Mouse (Mus musculus): ENCODE results near the gene Col6a3. TPM values are rescaled to one million over a fixed set of nuclear protein-coding genes. Genes with fewer than 3 reads are reported as not detected.
A peak's percentile ranks its signal among the peaks of the same experiment; 100 is the strongest.

The Col6a3 gene
- 3.4 and 4.7 TPM in 2 replicates for polyA plus RNA-seq (2015; fragmentation: Nextera tagmentation; extraction: Ambion mirVana)

DNA sequence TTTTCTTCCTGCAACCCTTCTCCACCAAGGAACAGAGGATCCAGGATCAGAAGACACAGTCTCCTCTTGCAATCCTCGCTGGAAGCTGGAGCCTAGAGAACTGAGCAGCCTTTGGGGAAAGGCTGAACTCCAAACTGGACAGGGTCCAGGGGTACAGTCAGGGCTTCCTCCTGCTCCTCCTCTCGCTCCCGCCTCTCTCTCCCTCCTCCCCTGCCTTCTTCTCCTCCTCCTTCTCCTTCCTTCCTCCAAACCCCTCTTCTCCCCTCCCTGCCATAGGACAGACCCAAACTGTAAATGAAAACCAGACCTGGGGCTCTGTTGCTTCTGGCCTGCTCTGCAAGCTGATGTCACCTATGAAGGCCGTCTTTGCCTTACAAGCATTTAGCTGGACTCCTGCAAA, at the start of gene Col6a3:
Gene Col6a3 (minus strand): TSS at position 136 of the 400 bp plus-strand sequence.
- H3K4me1 ChIP-seq (replicated peaks): no peaks in the 10 kb centered on the region
- no peak for ATAC-seq
- H3K4me3 ChIP-seq (replicated peaks): no peak within 1 kb of the TSS
- no peak within 1 kb of the TSS for H3K27ac ChIP-seq
- no peaks in the 10 kb centered on the region for H3K9me3 ChIP-seq
- H3K4me2 ChIP-seq (replicated peaks): no peak within 1 kb of the TSS
- 67% methylated on average over 4 of the region's 4 CpGs for WGBS
- no peak within 1 kb of the TSS for H3K9ac ChIP-seq (replicated peaks)
- H3K27me3 ChIP-seq: no peaks in the 10 kb centered on the region
- H3K36me3 ChIP-seq: no peaks in the 10 kb centered on the region

DNA sequence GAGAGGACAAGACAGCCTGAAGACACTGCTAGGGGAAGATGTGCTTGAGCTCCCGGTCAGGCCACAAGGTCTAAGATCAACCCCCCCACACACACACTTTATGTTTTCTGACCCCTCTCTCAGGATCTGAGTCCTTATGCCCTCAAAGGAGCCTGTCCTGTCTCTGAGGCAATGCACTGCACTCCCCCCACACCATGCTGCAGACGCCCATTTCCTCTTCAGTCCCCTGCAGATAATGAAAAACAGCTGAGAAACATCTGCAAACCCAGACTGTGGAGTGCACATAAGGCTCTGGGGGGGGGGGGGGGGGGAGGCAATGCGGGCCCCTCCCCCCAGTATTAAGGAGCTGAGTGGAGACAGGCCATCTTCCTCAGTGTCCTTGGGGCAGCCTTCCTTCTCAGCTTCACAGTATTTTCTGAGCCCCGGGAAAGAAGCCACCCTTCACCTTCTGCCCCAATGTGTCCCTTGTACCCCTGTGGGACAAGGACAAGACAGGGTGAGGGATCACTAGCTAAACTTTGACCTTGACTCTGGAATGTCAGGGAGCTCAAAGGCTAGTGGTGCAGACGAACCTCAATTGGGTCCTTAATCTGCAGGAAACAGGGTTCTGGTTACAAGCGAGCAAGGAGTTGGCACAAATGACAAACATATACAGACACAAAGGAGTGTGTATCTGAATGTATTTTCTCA, 42.1 kb upstream of the Col6a3 start:
- no peak for ATAC-seq
- Histone ChIP-seq H3K27me3 (no peaks in the 10 kb centered on the region), H3K9ac (replicated peaks) (no peak overlapping the region), H3K4me2 (replicated peaks) (no peak overlapping the region), H3K36me3 (no peaks in the 10 kb centered on the region), H3K9me3 (0 out of 2 replicates have a peak, but pooled peaks cover 3% of the 10 kb centered on the region), H3K27ac (no peak overlapping the region), H3K4me1 (replicated peaks) (no peaks in the 10 kb centered on the region), H3K4me3 (replicated peaks) (no peak overlapping the region)
- WGBS: 84% methylated on average over 6 of the region's 6 CpGs

GRCm38 (mm10) chr1:90876486-90877270, 32.9 kb upstream of the Col6a3 start:
- 62% methylated on average over 5 of the region's 5 CpGs for WGBS
- H3K9ac ChIP-seq (replicated peaks): no peak overlapping the region
- H3K4me1 ChIP-seq (replicated peaks): no peaks in the 10 kb centered on the region
- no peaks in the 10 kb centered on the region for H3K36me3 ChIP-seq
- no peak overlapping the region for H3K4me2 ChIP-seq (replicated peaks)
- no peaks in the 10 kb centered on the region for H3K9me3 ChIP-seq
- no peak overlapping the region for H3K4me3 ChIP-seq (replicated peaks)
- no peaks in the 10 kb centered on the region for H3K27me3 ChIP-seq
- ATAC-seq: no peak
- no peak overlapping the region for H3K27ac ChIP-seq

DNA sequence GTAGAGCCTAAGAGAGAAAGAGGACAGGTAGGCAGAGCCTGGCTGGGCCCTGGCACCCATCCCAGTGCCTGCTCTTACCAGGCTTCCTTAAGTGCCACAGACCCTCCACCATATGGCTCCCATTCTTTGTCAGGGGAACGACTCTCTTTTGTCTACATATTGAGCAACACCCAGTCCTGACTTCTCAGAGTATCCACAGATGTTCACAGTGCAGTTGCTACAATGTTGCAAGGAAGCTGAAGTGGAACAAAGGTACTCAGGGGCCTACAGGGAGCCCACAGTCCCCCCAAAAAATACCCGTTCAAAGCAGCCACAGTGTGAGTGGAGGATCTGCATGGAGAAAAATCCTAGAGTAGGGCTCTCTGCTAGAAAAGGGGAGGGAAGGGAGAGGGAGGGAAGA, 32.2 kb upstream of the Col6a3 start:
- H3K4me3 ChIP-seq (replicated peaks): no peak overlapping the region
- H3K27me3 ChIP-seq: no peaks in the 10 kb centered on the region
- ATAC-seq: no peak
- WGBS: 53% methylated on average over 2 of the region's 2 CpGs
- H3K9me3 ChIP-seq: no peaks in the 10 kb centered on the region
- H3K9ac ChIP-seq (replicated peaks): no peak overlapping the region
- H3K27ac ChIP-seq: no peak overlapping the region
- H3K4me1 ChIP-seq (replicated peaks): no peaks in the 10 kb centered on the region
- no peak overlapping the region for H3K4me2 ChIP-seq (replicated peaks)
- no peaks in the 10 kb centered on the region for H3K36me3 ChIP-seq

GRCm38 (mm10) chr1:90875371-90875770, 31.6 kb upstream of the Col6a3 start:
- H3K9ac ChIP-seq (replicated peaks): no peak overlapping the region
- no peak overlapping the region for H3K4me3 ChIP-seq (replicated peaks)
- no peaks in the 10 kb centered on the region for H3K4me1 ChIP-seq (replicated peaks)
- H3K27ac ChIP-seq: no peak overlapping the region
- H3K36me3 ChIP-seq: no peaks in the 10 kb centered on the region
- H3K9me3 ChIP-seq: no peaks in the 10 kb centered on the region
- no peak overlapping the region for H3K4me2 ChIP-seq (replicated peaks)
- no peaks in the 10 kb centered on the region for H3K27me3 ChIP-seq
- ATAC-seq: no peak
- 88% methylated on average over 8 of the region's 8 CpGs for WGBS

GRCm38 (mm10) chr1:90870581-90870980, 26.8 kb upstream of the Col6a3 start:
- no peak for ATAC-seq
- no peak overlapping the region for H3K9ac ChIP-seq (replicated peaks)
- no peak overlapping the region for H3K27ac ChIP-seq
- H3K36me3 ChIP-seq: no peaks in the 10 kb centered on the region
- H3K9me3 ChIP-seq: no peaks in the 10 kb centered on the region
- 83% methylated on average over 2 of the region's 2 CpGs for WGBS
- H3K4me3 ChIP-seq (replicated peaks): no peak overlapping the region
- H3K4me2 ChIP-seq (replicated peaks): no peak overlapping the region
- no peaks in the 10 kb centered on the region for H3K4me1 ChIP-seq (replicated peaks)
- H3K27me3 ChIP-seq: no peaks in the 10 kb centered on the region

- H3K36me3 ChIP-seq: no peaks in the 10 kb centered on the region
- no peak for ATAC-seq
- no peak overlapping the region for H3K4me3 ChIP-seq (replicated peaks)
- H3K27ac ChIP-seq: no peak overlapping the region
- H3K27me3 ChIP-seq: no peaks in the 10 kb centered on the region
- H3K9ac ChIP-seq (replicated peaks): no peak overlapping the region
- peaks cover 5% of the 10 kb centered on the region; the same call in 1 of the 2 replicates for H3K9me3 ChIP-seq
- 79% methylated on average over 7 of the region's 7 CpGs for WGBS
- no peaks in the 10 kb centered on the region for H3K4me1 ChIP-seq (replicated peaks)
- H3K4me2 ChIP-seq (replicated peaks): no peak overlapping the region
Observed at GRCm38 (mm10) chr1:90866734-90867133, 23.0 kb upstream of the Col6a3 start.

GRCm38 (mm10) chr1:90855880-90856279, 12.1 kb upstream of the Col6a3 start:
- H3K36me3 ChIP-seq: no peaks in the 10 kb centered on the region
- whole genome bisulfite sequencing: 63% methylated on average over 5 of the region's 5 CpGs
- no peak overlapping the region for H3K27ac ChIP-seq
- no peak overlapping the region for H3K9ac ChIP-seq (replicated peaks)
- no peak overlapping the region for H3K4me2 ChIP-seq (replicated peaks)
- H3K4me3 ChIP-seq (replicated peaks): no peak overlapping the region
- no peak for ATAC-seq
- H3K27me3 ChIP-seq: no peaks in the 10 kb centered on the region
- H3K9me3 ChIP-seq: no peaks in the 10 kb centered on the region
- no peaks in the 10 kb centered on the region for H3K4me1 ChIP-seq (replicated peaks)

GRCm38 (mm10) chr1:90849836-90850235, 6.1 kb upstream of the Col6a3 start:
- H3K4me2 ChIP-seq (replicated peaks): no peak overlapping the region
- no peak overlapping the region for H3K9ac ChIP-seq (replicated peaks)
- peak; percentile 60; the same call in 1 of the 2 replicates for ATAC-seq
- no peak overlapping the region for H3K27ac ChIP-seq
- no peaks in the 10 kb centered on the region for H3K36me3 ChIP-seq
- no peak overlapping the region for H3K4me3 ChIP-seq (replicated peaks)
- H3K27me3 ChIP-seq: no peaks in the 10 kb centered on the region
- no peaks in the 10 kb centered on the region for H3K9me3 ChIP-seq
- 38% methylated on average over 8 of the region's 8 CpGs for WGBS
- H3K4me1 ChIP-seq (replicated peaks): no peaks in the 10 kb centered on the region

DNA sequence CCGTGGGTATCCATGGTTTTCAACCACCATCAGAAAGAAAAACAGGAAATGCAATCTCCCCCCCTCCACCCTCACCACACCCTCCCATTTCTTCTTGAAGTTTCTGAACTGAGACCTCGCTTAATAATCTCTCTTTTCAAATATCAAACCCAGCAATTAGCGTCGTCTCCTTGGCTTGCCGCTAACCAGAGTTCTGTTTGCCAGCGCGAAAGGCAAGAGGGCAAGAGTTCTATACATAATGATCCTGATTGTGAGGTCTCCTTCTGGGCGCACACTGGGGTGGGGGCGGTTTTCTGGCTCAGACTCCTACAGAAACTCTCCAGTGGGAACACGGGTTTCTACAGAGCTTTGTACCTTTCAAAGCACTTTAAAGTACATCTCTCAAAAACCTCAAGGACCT, 1.4 kb upstream of the Col6a3 start:
- Histone ChIP-seq H3K27me3 (no peaks in the 10 kb centered on the region), H3K27ac (no peak overlapping the region), H3K9ac (replicated peaks) (no peak overlapping the region), H3K4me3 (replicated peaks) (no peak overlapping the region), H3K4me1 (replicated peaks) (no peaks in the 10 kb centered on the region), H3K4me2 (replicated peaks) (no peak overlapping the region), H3K9me3 (no peaks in the 10 kb centered on the region), H3K36me3 (no peaks in the 10 kb centered on the region)
- ATAC-seq: no peak
- WGBS: 69% methylated on average over 10 of the region's 10 CpGs

- Histone ChIP-seq H3K4me3 (replicated peaks) (no peak overlapping the region), H3K27ac (no peak overlapping the region), H3K4me2 (replicated peaks) (no peak overlapping the region), H3K9me3 (no peaks in the 10 kb centered on the region), H3K27me3 (no peaks in the 10 kb centered on the region), H3K9ac (replicated peaks) (no peak overlapping the region), H3K4me1 (replicated peaks) (no peaks in the 10 kb centered on the region), H3K36me3 (no peaks in the 10 kb centered on the region)
- ATAC-seq: no peak
- WGBS: 76% methylated on average over 9 of the region's 9 CpGs
Observed at GRCm38 (mm10) chr1:90842789-90843587, 783 bp downstream of the Col6a3 start.

DNA sequence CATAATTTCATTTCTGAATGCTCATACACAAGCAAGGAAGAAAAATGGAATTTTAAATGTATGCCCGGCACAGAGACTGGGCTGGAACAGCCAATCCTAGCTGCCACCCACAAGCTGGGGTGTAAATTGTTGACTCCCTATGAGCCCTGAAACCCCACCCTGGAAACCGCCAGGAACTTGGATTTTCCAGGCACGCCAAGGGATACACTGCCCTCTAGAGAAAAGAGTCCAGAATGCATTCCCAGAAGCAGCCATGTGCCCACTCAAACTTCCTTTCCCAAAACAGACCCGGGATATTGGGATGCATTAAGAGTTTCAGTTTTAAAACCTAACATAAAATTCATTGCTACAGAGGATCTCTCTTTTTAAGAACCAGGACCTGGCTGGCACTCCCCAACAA, 3.5 kb downstream of the Col6a3 start:
- no peak overlapping the region for H3K9ac ChIP-seq (replicated peaks)

More for the DNA sequence above, 3.5 kb downstream of the Col6a3 start:
- Histone ChIP-seq H3K4me1 (replicated peaks) (no peaks in the 10 kb centered on the region), H3K36me3 (no peaks in the 10 kb centered on the region), H3K27me3 (no peaks in the 10 kb centered on the region), H3K4me2 (replicated peaks) (no peak overlapping the region), H3K27ac (no peak overlapping the region), H3K4me3 (replicated peaks) (no peak overlapping the region), H3K9me3 (no peaks in the 10 kb centered on the region)
- 18% methylated on average over 4 of the region's 4 CpGs for WGBS
- no peak for ATAC-seq

Measured in midbrain, embryonic 13.5 days (tissue).